Mouse (Mus musculus): ENCODE results near the gene Gm21834.
A peak's percentile ranks its signal among the peaks of the same experiment; 100 is the strongest.

Gene Gm21834

GRCm38 (mm10) chr17:57742119-57742518 lies at the start of gene Gm21834:
Gene Gm21834 (minus strand): TSS chr17:57742219.
- no peak for DNase-seq

DNA sequence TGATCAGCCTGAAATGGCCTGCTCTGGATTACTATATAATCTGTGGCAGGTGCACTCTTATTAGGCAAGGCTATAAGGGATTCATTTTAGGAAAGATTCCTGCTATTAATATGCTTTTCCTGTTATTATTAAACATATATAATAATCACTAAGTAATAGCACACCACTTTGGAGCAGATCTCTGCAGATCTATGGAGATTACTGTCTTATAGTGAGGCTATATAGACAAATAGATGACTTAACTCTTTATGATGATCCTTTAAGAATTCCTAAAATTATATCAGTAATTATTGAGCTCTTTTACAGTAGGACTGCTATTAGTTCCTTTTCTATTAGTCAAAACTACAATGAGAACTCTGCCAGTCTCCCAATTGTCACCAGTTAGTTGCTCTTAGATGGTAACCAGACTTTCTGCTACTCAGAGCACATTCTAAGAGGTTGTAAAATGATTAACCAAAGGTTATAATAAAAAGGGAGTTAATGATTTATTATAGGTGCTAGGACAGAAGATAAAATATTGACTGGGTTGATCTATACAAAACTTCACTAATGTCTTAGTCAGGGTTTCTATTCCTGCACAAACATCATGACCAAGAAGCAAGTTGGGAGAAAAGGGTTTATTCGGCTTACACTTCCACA lies 46.3 kb upstream of the Gm21834 start:
- DNase-seq, result no peak

- DNase-seq, result no peak
Observed at GRCm38 (mm10) chr17:57770904-57771303, 28.9 kb upstream of the Gm21834 start.

DNA sequence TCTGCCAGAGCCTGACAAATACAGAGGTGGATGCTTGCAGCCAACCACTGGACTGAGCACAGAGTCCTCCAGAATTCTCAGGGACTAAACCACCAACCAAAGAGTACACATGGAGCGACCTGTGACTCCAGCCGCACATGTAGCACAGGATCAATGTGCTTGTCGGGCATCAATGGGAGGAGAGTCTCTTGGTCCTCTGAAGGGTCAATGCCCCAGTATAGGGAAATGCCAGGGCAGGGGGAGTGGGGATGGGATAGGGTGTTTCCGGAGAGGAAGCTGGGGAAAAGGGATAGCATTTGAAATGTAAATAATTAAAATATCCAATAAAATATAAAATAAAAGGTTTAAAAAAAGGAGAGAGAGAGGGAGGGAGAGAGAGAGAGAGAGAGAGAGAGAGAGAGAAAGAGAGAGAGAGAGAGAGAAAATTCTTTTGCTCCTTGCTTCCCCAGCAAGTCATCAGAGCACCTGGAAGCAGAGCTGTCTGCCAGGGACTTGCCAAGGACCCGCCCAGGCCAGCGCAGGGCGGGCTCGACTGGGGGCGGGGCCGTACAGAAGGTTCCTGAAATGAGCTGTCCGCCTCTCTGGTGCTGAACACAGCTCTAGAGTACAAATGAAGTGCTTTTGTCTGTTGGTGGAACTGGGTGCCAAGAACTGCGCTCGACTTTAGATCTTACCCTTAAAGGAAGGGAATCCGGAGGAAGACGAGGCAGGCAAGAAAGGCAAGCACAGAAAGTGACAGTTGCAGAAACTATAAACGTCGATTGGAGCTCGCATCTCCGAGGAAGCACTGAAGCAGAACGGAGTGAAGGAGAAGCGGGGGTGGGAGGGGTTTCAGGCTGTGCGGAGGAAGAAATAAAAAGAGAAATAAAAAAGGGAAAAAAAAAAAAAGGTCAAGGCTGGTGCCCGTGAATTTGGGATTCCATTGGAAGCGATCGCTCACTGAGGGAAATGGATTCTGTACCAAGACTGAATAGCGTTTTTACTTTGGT lies 26.9 kb upstream of the Gm21834 start, which contains the start of gene Cntnap5c:
Gene Cntnap5c, plus strand, starts transcription at position 949 of the 989 bp plus-strand sequence.
- peak; percentile 46 for DNase-seq

DNA sequence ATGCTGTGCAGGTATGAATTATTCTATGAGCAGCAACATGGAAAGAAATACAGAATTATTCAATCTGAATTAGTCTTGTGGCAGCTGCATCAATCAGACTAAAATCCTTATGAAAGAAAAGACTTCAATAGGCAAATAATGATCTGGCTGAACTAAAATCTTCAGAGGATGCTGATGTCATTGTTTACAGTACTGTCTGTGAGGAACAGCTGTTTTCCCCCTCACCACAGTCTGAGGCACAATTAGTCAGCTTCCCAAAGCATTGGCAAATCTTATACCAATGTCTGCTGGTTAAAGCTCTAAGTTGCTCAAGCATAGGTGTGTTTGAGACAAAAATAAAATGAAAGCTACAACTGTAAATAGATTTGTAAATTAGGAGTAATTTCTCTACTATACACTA lies 25.3 kb upstream of the Gm21834 start:
- no peak for DNase-seq

- no peak for DNase-seq
Observed at GRCm38 (mm10) chr17:57758033-57758432, 16.0 kb upstream of the Gm21834 start.

- DNase-seq, result no peak
Observed at GRCm38 (mm10) chr17:57694791-57695190, 47.2 kb downstream of the Gm21834 start.

All from kidney, adult 11 months (tissue).